Mouse (Mus musculus): Measurements from ENCODE around the gene Glt1d1. TPM values are rescaled to one million over a fixed set of nuclear protein-coding genes. Genes with fewer than 3 reads are reported as not detected.
"Not testable (repeated sequence)": the region's sequence is repeated elsewhere in the genome, so short reads cannot be mapped to it uniquely, and the experiment has no call there.

Gene Glt1d1
- polyA plus RNA-seq, 1 experiment, result not detected

- Histone ChIP-seq H3K27ac (ENCODE audit: insufficient read depth, low read depth, low read length) (no peak overlapping the region), H3K4me1 (ENCODE audit: control insufficient read depth, insufficient read depth, low read length) (no peaks in the 10 kb centered on the region), H3K4me3 (ENCODE audit: insufficient read depth, low read length) (no peak overlapping the region)
- no peak for TF ChIP-seq POLR2A (IDR thresholded peaks at IDR 0.05; ENCODE audit: borderline replicate concordance, low read depth, low read length)
- TF ChIP-seq CTCF (IDR thresholded peaks at IDR 0.05; ENCODE audit: low read depth, low read length), result no peak
Observed at GRCm38 (mm10) chr5:127705976-127706375, 73.9 kb downstream of the Glt1d1 start.

DNA sequence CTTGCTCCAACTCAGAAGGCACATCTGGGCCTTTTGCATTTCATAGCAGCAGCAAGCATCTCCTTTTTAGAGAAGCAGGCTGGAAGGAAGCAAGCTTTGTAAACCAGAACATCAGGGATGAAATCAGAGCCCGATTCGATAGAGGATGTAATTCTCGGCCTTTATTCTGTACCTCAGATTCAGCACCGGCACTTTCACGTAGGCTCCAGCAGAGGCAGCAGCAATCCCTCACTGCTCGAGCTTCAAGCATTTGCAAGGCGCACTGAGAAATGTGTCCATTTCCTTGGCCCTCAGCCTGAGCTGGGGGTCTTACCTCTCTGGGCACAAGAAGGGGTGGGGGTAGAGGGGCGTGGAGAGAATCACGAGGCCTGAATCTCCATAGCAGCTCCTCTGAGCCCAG lies 76.1 kb downstream of the Glt1d1 start:
- TF ChIP-seq POLR2A (IDR thresholded peaks at IDR 0.05; ENCODE audit: borderline replicate concordance, low read depth, low read length), result no peak
- TF ChIP-seq CTCF (IDR thresholded peaks at IDR 0.05; ENCODE audit: low read depth, low read length), result no peak
- Histone ChIP-seq H3K27ac (ENCODE audit: insufficient read depth, low read depth, low read length) (no peak overlapping the region), H3K4me1 (ENCODE audit: control insufficient read depth, insufficient read depth, low read length) (no peaks in the 10 kb centered on the region)

DNA sequence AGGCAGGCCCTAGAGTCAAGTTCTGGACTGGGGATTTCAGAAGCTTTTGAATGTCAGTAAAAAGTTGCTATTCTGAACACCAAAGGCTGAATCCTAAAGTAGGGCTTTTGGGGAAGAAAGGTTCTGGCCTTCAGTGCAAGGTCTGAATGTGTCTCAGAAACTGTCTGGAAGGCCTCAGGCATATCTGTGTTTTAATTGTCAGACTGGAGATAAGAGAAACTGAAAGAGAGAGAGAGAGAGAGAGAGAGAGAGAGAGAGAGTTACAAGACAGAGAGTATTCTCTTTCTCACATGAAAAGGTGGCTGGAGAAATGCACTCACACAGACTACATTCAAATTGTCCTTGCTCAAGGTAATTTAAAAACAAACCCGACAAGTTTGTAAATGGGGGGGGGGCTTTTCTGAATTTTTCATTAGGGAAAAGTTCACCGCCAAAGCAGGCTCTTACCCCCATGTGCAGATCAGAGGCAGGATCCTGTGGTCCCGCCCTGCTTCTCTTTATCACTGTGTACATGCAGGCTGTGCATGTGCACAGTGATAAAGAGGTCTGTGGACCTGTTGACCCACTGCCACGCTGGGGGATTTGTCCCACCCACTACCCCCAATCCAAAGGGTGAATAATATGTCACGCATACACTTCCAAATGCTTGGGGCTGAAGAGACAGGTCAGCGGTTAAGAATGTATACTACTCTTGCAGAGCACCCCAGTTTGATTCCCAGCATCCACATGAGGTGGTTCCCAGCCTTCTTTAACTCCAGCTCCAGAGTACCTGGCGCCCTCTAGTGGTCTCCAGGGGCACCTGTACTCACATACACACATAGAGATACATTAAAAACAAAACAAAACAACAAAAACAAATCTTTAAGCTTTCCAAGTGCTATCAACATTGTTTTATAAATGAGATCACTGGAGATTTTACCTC lies 83.0 kb downstream of the Glt1d1 start:
- no peak for TF ChIP-seq POLR2A (IDR thresholded peaks at IDR 0.05; ENCODE audit: borderline replicate concordance, low read depth, low read length)
- no peak for TF ChIP-seq CTCF (IDR thresholded peaks at IDR 0.05; ENCODE audit: low read depth, low read length)
- H3K27ac ChIP-seq (ENCODE audit: insufficient read depth, low read depth, low read length), result no peak overlapping the region
- H3K4me3 ChIP-seq (ENCODE audit: insufficient read depth, low read length), result no peak overlapping the region
- H3K4me1 ChIP-seq (ENCODE audit: control insufficient read depth, insufficient read depth, low read length), result no peaks in the 10 kb centered on the region

More for the DNA sequence above, 76.1 kb downstream of the Glt1d1 start:
- H3K4me3 ChIP-seq (ENCODE audit: insufficient read depth, low read length), result no peak overlapping the region

DNA sequence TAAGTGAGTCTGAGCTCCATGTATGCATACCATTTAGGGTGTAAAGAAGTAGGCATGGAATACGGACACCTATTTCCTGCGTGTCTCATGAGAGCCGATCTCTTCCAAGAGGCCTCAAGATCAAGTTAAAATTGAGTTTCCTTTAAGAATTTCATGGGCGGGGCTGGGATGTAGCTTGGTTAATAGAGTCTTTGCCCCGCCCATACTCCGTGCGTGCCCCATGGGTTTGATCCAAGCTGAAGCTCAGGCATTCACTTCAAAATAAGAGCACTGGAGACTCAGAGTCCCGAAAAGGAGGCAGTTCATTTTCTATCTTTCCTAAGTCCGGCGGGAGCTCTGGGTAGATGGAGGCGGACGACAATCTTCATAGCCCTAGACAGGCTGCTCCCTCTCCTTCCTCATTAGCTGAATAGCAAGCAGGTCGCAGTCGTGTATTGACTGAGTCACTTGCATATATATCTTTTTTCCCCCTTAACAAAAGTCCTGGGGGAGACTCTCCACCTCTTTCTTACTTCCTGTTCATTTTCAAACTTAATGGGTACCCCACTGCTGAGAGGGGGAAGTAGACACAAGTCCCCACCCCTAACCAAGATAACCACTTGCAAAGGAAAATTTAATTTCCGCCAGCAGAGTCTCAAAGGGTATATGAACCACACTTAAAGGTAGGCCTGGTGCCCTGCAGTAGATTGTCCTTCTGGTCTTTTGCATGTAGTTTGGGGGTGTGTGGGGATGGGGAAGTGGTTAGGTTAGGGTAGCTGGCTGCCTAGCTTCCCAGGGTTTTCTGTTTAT lies 88.7 kb downstream of the Glt1d1 start:
- H3K4me1 ChIP-seq (ENCODE audit: control insufficient read depth, insufficient read depth, low read length), result no peaks in the 10 kb centered on the region
- H3K27ac ChIP-seq (ENCODE audit: insufficient read depth, low read depth, low read length), result peak overlapping the region; percentile 34; the same call in 1 of the 2 replicates
- TF ChIP-seq POLR2A (IDR thresholded peaks at IDR 0.05; ENCODE audit: borderline replicate concordance, low read depth, low read length), result no peak
- no peak for TF ChIP-seq CTCF (IDR thresholded peaks at IDR 0.05; ENCODE audit: low read depth, low read length)
- peak overlapping the region; percentile 28; the same call in 1 of the 2 replicates for H3K4me3 ChIP-seq (ENCODE audit: insufficient read depth, low read length)

GRCm38 (mm10) chr5:127722171-127722570 lies 90.1 kb downstream of the Glt1d1 start:
- H3K4me3 ChIP-seq (ENCODE audit: insufficient read depth, low read length); H3K27ac ChIP-seq (ENCODE audit: insufficient read depth, low read depth, low read length); H3K4me1 ChIP-seq (ENCODE audit: control insufficient read depth, insufficient read depth, low read length): not testable (repeated sequence)

DNA sequence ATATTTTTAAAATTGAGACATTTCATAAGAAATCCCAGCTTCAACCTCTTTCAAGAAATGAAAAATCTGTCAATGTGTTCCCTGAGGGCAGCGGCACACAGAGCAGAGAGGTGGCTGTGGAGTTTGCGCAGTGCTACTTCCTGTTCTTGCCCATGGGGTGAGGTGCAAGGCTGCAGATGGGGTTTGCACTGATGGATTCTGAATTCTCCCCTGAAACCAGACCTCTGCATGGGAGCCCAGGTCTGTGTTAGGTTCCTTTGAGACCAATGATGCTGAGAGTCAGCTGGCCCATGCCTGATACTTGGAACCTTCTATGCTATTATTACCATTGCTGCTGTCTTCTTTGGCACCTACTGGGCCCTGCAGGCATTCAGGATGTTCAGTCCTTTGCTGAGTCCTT lies 98.3 kb downstream of the Glt1d1 start:
- TF ChIP-seq CTCF (IDR thresholded peaks at IDR 0.05; ENCODE audit: low read depth, low read length) (no peak), POLR2A (IDR thresholded peaks at IDR 0.05; ENCODE audit: borderline replicate concordance, low read depth, low read length) (no peak)
- H3K4me1 ChIP-seq (ENCODE audit: control insufficient read depth, insufficient read depth, low read length), result no peaks in the 10 kb centered on the region
- H3K4me3 ChIP-seq (ENCODE audit: insufficient read depth, low read length), result no peak overlapping the region
- H3K27ac ChIP-seq (ENCODE audit: insufficient read depth, low read depth, low read length), result no peak overlapping the region

DNA sequence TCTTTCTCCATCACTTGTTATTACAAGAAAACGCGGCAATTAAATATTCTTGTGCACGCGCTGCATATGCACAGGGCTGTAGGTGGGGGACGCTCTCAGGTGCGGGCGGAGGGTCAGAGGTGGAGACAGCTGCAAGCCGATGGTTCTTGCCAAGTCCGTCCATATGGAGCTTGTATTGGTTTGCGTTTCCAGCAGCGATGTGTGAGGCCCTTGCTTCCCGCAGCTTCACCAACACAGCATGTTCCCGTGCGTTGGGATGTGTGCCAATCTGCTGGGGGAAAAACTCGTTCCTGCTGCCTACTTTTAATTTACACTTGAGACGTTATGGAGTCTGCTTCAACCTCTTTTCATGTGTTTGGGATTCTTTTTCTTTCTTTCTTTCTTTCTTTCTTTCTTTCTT lies 109.3 kb downstream of the Glt1d1 start:
- Histone ChIP-seq H3K27ac (ENCODE audit: insufficient read depth, low read depth, low read length) (no peak overlapping the region), H3K4me1 (ENCODE audit: control insufficient read depth, insufficient read depth, low read length) (no peaks in the 10 kb centered on the region), H3K4me3 (ENCODE audit: insufficient read depth, low read length) (no peak overlapping the region)
- TF ChIP-seq CTCF (IDR thresholded peaks at IDR 0.05; ENCODE audit: low read depth, low read length) (no peak), POLR2A (IDR thresholded peaks at IDR 0.05; ENCODE audit: borderline replicate concordance, low read depth, low read length) (no peak)

- H3K4me3 ChIP-seq (ENCODE audit: insufficient read depth, low read length); H3K27ac ChIP-seq (ENCODE audit: insufficient read depth, low read depth, low read length); H3K4me1 ChIP-seq (ENCODE audit: control insufficient read depth, insufficient read depth, low read length): not testable (repeated sequence)
Observed at GRCm38 (mm10) chr5:127749540-127749939, 117.5 kb downstream of the Glt1d1 start.

GRCm38 (mm10) chr5:127751262-127751975 lies 119.4 kb downstream of the Glt1d1 start:
- TF ChIP-seq CTCF (IDR thresholded peaks at IDR 0.05; ENCODE audit: low read depth, low read length) (no peak), POLR2A (IDR thresholded peaks at IDR 0.05; ENCODE audit: borderline replicate concordance, low read depth, low read length) (no peak)
- H3K27ac ChIP-seq (ENCODE audit: insufficient read depth, low read depth, low read length), result no peak overlapping the region
- H3K4me3 ChIP-seq (ENCODE audit: insufficient read depth, low read length), result no peak overlapping the region
- no peaks in the 10 kb centered on the region for H3K4me1 ChIP-seq (ENCODE audit: control insufficient read depth, insufficient read depth, low read length)

All from bone marrow macrophage, adult 2 months (primary cell).